In genomic region chr19:46975565-46975964, GRCm38 (mm10) we compare ENCODE assay signal across 11 mouse cellular contexts. TPM values are rescaled to one million over a fixed set of nuclear protein-coding genes. Genes with fewer than 3 reads are reported as not detected.
DNase-seq lines count a peak whose midpoint lies in the region; ATAC-seq and TF ChIP-seq lines count a peak whose summit lies in the region.
"Had no signal": no experiment of that assay in that cellular context is flagged by ENCODE, and none has a peak within 500 bp of the region (broad histone marks: within the 10 kb centered on the region; RNA-seq: fewer than 3 reads in every experiment).

No protein-coding gene starts in this region.

- no peak overlapping the region for H3K4me2 ChIP-seq in heart, postnatal 0 days (ENCODE audit: low read depth, low read length)
- H3K4me2 ChIP-seq in myocyte (ENCODE audit: low read depth), result no peak overlapping the region
- H3K4me2 ChIP-seq: embryonic facial prominence, embryonic 13.5 days had no signal

- no peak; the same call in 1 of the 2 replicates for TF ChIP-seq EP300 in heart, postnatal 0 days (IDR thresholded peaks at IDR 0.05; ENCODE audit: low read depth)

- no peak overlapping the region for H3ac ChIP-seq in myocyte (ENCODE audit: control insufficient read depth, insufficient read length)

- H3K9me3 ChIP-seq in heart, postnatal 0 days (replicated peaks; ENCODE audit: control insufficient read depth, low read length), result no peaks in the 10 kb centered on the region
- H3K9me3 ChIP-seq: embryonic facial prominence, embryonic 13.5 days; G1E had no signal

- no peak overlapping the region for H3K9ac ChIP-seq in liver, adult 2 months (ENCODE audit: low read depth, low read length)
- no peak overlapping the region for H3K9ac ChIP-seq in heart, postnatal 0 days (replicated peaks; ENCODE audit: low read depth, low read length)
- H3K9ac ChIP-seq: embryonic facial prominence, embryonic 13.5 days had no signal

- TF ChIP-seq POLR2A in liver, adult 2 months (IDR thresholded peaks at IDR 0.05; ENCODE audit: extremely low read depth, insufficient read depth, low read length), result no peak
- TF ChIP-seq POLR2A in myocyte (IDR thresholded peaks at IDR 0.05; ENCODE audit: insufficient read length, low read depth), result no peak

- peak overlapping the region; percentile 61 for H3K27ac ChIP-seq in liver, adult 2 months (replicated peaks; ENCODE audit: insufficient read depth, low read depth, low read length)
- peak overlapping the region; percentile 77 for H3K27ac ChIP-seq in heart, postnatal 0 days (ENCODE audit: low read depth)
- H3K27ac ChIP-seq: embryonic facial prominence, embryonic 13.5 days had no signal

- no peak overlapping the region for H3K4me3 ChIP-seq in liver, adult 2 months (ENCODE audit: insufficient read depth, low read depth, low read length)
- H3K4me3 ChIP-seq in heart, postnatal 0 days (ENCODE audit: low read depth, low read length), result no peak overlapping the region
- no peak overlapping the region for H3K4me3 ChIP-seq in myocyte
- H3K4me3 ChIP-seq: embryonic facial prominence, embryonic 13.5 days had no signal

- no peaks in the 10 kb centered on the region for H3K27me3 ChIP-seq in liver, adult 2 months (ENCODE audit: control insufficient read depth, insufficient read depth, low read length)
- H3K27me3 ChIP-seq in heart, postnatal 0 days (ENCODE audit: control insufficient read depth, insufficient read depth, low read length), result no peaks in the 10 kb centered on the region
- no peaks in the 10 kb centered on the region for H3K27me3 ChIP-seq in myocyte (ENCODE audit: control insufficient read depth, insufficient read depth, insufficient read length)
- H3K27me3 ChIP-seq: embryonic facial prominence, embryonic 13.5 days had no signal

- ATAC-seq in heart, postnatal 0 days (ENCODE audit: insufficient read depth, low read depth), result peak; percentile 88
- no peak for ATAC-seq in monocyte, adult 5-6 weeks (replicated peaks; ENCODE audit: insufficient number of reproducible peaks, low FRiP score, low TSS enrichment, poor library complexity, severe bottlenecking)
- ATAC-seq: intestine, embryonic 16.5 days had no signal

- no peaks in the 10 kb centered on the region for H3K36me3 ChIP-seq in liver, adult 2 months (ENCODE audit: control insufficient read depth, insufficient read depth, low read length)
- no peaks in the 10 kb centered on the region for H3K36me3 ChIP-seq in heart, postnatal 0 days (replicated peaks; ENCODE audit: control insufficient read depth, insufficient read depth, low read length)
- no peaks in the 10 kb centered on the region for H3K36me3 ChIP-seq in myocyte (ENCODE audit: control insufficient read depth, insufficient read depth)
- H3K36me3 ChIP-seq: embryonic facial prominence, embryonic 13.5 days; G1E had no signal

- WGBS in liver, adult 2 months, result 13% methylated on average over 4 of the region's 4 CpGs
- WGBS in heart, postnatal 0 days, result 26% methylated on average over 4 of the region's 4 CpGs

- no peaks in the 10 kb centered on the region for H3K79me2 ChIP-seq in liver, adult 2 months (ENCODE audit: control insufficient read depth, insufficient read depth, low read length)
- no peaks in the 10 kb centered on the region for H3K79me2 ChIP-seq in myocyte (ENCODE audit: control insufficient read depth, insufficient read depth)

- peaks cover 27% of the 10 kb centered on the region for H3K4me1 ChIP-seq in liver, adult 2 months (ENCODE audit: control insufficient read depth, insufficient read depth, low read length)
- peaks cover 21% of the 10 kb centered on the region for H3K4me1 ChIP-seq in heart, postnatal 0 days (ENCODE audit: control insufficient read depth, insufficient read depth)

- DNase-seq in adrenal gland, adult 2 months, result peak; percentile 74
- no peak for DNase-seq in adrenal gland, adult 18-20 months (ENCODE audit: low spot score in 2 of 2)
- peak; percentile 99 for DNase-seq in liver, adult 2 months (ENCODE audit: extremely low read depth, low read depth, low spot score)
- DNase-seq in liver, result no peak
- DNase-seq in heart, postnatal 0 days (ENCODE audit: low spot score), result peak; percentile 80
- DNase-seq in right cerebral cortex, postnatal 14 days, result no peak

- no peak for TF ChIP-seq CTCF in liver, adult 2 months (IDR thresholded peaks at IDR 0.05; ENCODE audit: low read depth, low read length)
- no peak for TF ChIP-seq CTCF in heart, postnatal 0 days (IDR thresholded peaks at IDR 0.05; ENCODE audit: low read depth)

TF ChIP-seq in myocyte, 11 proteins besides CTCF, POLR2A, EP300 and RAD21:
- TF ChIP-seq TCF12 (IDR thresholded peaks at IDR 0.05; ENCODE audit: insufficient read depth, poor library complexity, severe bottlenecking) (peak; percentile 18), MYOD1 (IDR thresholded peaks at IDR 0.05; ENCODE audit: control insufficient read depth in 1 of 3, insufficient read length in 2 of 3, low read depth in 2 of 3) (peak in 2 of 3 experiments; percentile 57 to 66), E2F4 (IDR thresholded peaks at IDR 0.05; ENCODE audit: insufficient read depth) (no peak), MYOG (IDR thresholded peaks at IDR 0.05; ENCODE audit: control insufficient read depth in 1 of 3, insufficient read depth in 1 of 3, insufficient read length in 2 of 3, low read depth in 2 of 3) (peak in 2 of 3 experiments; percentile 62 to 80)
TF ChIP-seq in myocyte: peak in this region for 3.

RNA-seq across cellular contexts. Expression of gene Ina, which starts 38.9 kb away (rescaled TPM):
- 1 to 10 TPM; 5.5 to 7.7 TPM for total RNA-seq in adrenal gland, adult 2 months (2021)
- polyA plus RNA-seq in adrenal gland, adult 2 months (2012; rRNA removed), result 4.4 and 5.0 TPM in 2 replicates
- 1 to 10 TPM; 7.8 to 8.6 TPM for total RNA-seq in adrenal gland, adult 18-20 months (2021)
- total RNA-seq in liver, adult 2 months (2014; rRNA removed), result under 0.01 TPM in 1 of 2 replicates, not detected in the other
- not detected in 2 replicates for polyA plus RNA-seq in liver, adult 2 months (2012; rRNA removed)
- total RNA-seq in heart, postnatal 0 days (2014; rRNA removed; ENCODE audit: low replicate concordance), result not detected in 2 replicates
- not detected in 2 replicates for polyA plus RNA-seq in heart, postnatal 0 days (2015; fragmentation: Nextera tagmentation; extraction: Ambion mirVana)
- polyA plus RNA-seq in myocyte (2012; fragmentation: generic; extraction: Trizol), result not detected
- total RNA-seq in monocyte, adult 5-6 weeks (2017), result not detected in 3 replicates
- polyA plus RNA-seq: G1E had no signal

RNA-seq across cellular contexts. Expression of gene Nt5c2, which starts 39.4 kb away (rescaled TPM):
- total RNA-seq in adrenal gland, adult 2 months (2021), result 10 to 100 TPM; 61.8 to 66.2 TPM
- polyA plus RNA-seq in adrenal gland, adult 2 months (2012; rRNA removed), result 11.6 and 11.9 TPM in 2 replicates
- 10 to 100 TPM; 57.5 to 68.4 TPM for total RNA-seq in adrenal gland, adult 18-20 months (2021)
- 12.6 and 14.8 TPM in 2 replicates for total RNA-seq in liver, adult 2 months (2014; rRNA removed)
- polyA plus RNA-seq in liver, adult 2 months (2012; rRNA removed), result 7.4 and 7.5 TPM in 2 replicates
- total RNA-seq in heart, postnatal 0 days (2014; rRNA removed; ENCODE audit: low replicate concordance), result 33.9 and 48.1 TPM in 2 replicates
- 92.7 and 111 TPM in 2 replicates for polyA plus RNA-seq in heart, postnatal 0 days (2015; fragmentation: Nextera tagmentation; extraction: Ambion mirVana)
- 19.5 TPM for polyA plus RNA-seq in myocyte (2012; fragmentation: generic; extraction: Trizol)
- 45.4 to 63.8 TPM (median 58.6 TPM) in 3 replicates for total RNA-seq in monocyte, adult 5-6 weeks (2017)

Comparison
In these comparisons a context has a peak if more than half of its experiments do, and no peak if none do; other contexts are left out.
1. DNase-seq: peak in adrenal gland, adult 2 months (single experiment), liver, adult 2 months (single experiment) and heart, postnatal 0 days (single experiment); none in adrenal gland, adult 18-20 months (0 of 2), liver (single experiment) and right cerebral cortex, postnatal 14 days (single experiment).